Mouse (Mus musculus): ENCODE measurements around the gene Actn1. TPM values are rescaled to one million over a fixed set of nuclear protein-coding genes. Genes with fewer than 3 reads are reported as not detected.

Gene Actn1
- polyA plus RNA-seq, 1 experiment from 2014 or later, result 27.2 TPM

- H3K9me3 ChIP-seq (ENCODE audit: control insufficient read depth, low read length), result no peaks in the 10 kb centered on the region
- H3K4me2 ChIP-seq (ENCODE audit: low read depth, low read length, severe bottlenecking), result no peak overlapping the region
- no peaks in the 10 kb centered on the region for H3K27me3 ChIP-seq (ENCODE audit: control insufficient read depth, insufficient read depth, low read length)
- 24% methylated on average over 3 of the region's 3 CpGs for whole genome bisulfite sequencing
- peaks cover 18% of the 10 kb centered on the region for H3K4me1 ChIP-seq (replicated peaks; ENCODE audit: control insufficient read depth, insufficient read depth, low read length)
- no peak overlapping the region for H3K9ac ChIP-seq (ENCODE audit: low read length)
- H3K27ac ChIP-seq (ENCODE audit: low read depth, low read length), result 0 out of 2 replicates have a peak overlapping the region, but pooled peaks have one; percentile 32
- H3K36me3 ChIP-seq (ENCODE audit: control insufficient read depth, insufficient read depth, low read length), result no peaks in the 10 kb centered on the region
- DNase-seq (ENCODE audit: low spot score) (no peak), ATAC-seq (replicated peaks; ENCODE audit: low FRiP score) (no peak; the same call in 1 of the 2 replicates)
- H3K4me3 ChIP-seq (ENCODE audit: low read depth, low read length), result no peak overlapping the region
These were observed 32.3 kb downstream of the Actn1 start for GRCm38 (mm10) chr12:80227835-80228234.

- Histone ChIP-seq H3K27me3 (ENCODE audit: control insufficient read depth, insufficient read depth, low read length) (no peaks in the 10 kb centered on the region), H3K9me3 (ENCODE audit: control insufficient read depth, low read length) (no peaks in the 10 kb centered on the region), H3K4me1 (replicated peaks; ENCODE audit: control insufficient read depth, insufficient read depth, low read length) (peaks cover 16% of the 10 kb centered on the region), H3K4me2 (ENCODE audit: low read depth, low read length, severe bottlenecking) (no peak overlapping the region), H3K4me3 (ENCODE audit: low read depth, low read length) (no peak overlapping the region), H3K9ac (ENCODE audit: low read length) (no peak overlapping the region), H3K36me3 (ENCODE audit: control insufficient read depth, insufficient read depth, low read length) (no peaks in the 10 kb centered on the region), H3K27ac (ENCODE audit: low read depth, low read length) (no peak overlapping the region)
- WGBS, result 95% methylated on average over 2 of the region's 2 CpGs
- ATAC-seq (replicated peaks; ENCODE audit: low FRiP score), result no peak
- DNase-seq (ENCODE audit: low spot score), result no peak
These were observed 34.1 kb downstream of the Actn1 start for GRCm38 (mm10) chr12:80226101-80226500.

- H3K9ac ChIP-seq (ENCODE audit: low read length), result no peak overlapping the region
- H3K4me1 ChIP-seq (replicated peaks; ENCODE audit: control insufficient read depth, insufficient read depth, low read length), result peaks cover 4% of the 10 kb centered on the region; the same call in 1 of the 2 replicates
- H3K36me3 ChIP-seq (ENCODE audit: control insufficient read depth, insufficient read depth, low read length), result no peaks in the 10 kb centered on the region
- no peaks in the 10 kb centered on the region for H3K27me3 ChIP-seq (ENCODE audit: control insufficient read depth, insufficient read depth, low read length)
- no peaks in the 10 kb centered on the region for H3K9me3 ChIP-seq (ENCODE audit: control insufficient read depth, low read length)
- no peak overlapping the region for H3K27ac ChIP-seq (ENCODE audit: low read depth, low read length)
- 55% methylated on average over 8 of the region's 8 CpGs for WGBS
- H3K4me2 ChIP-seq (ENCODE audit: low read depth, low read length, severe bottlenecking), result no peak overlapping the region
- ATAC-seq (replicated peaks; ENCODE audit: low FRiP score), result no peak
- DNase-seq (ENCODE audit: low spot score), result no peak
- no peak overlapping the region for H3K4me3 ChIP-seq (ENCODE audit: low read depth, low read length)
These were observed 35.9 kb downstream of the Actn1 start for GRCm38 (mm10) chr12:80224241-80224731.

- H3K27ac ChIP-seq (ENCODE audit: low read depth, low read length), result no peak overlapping the region
These were observed 36.7 kb downstream of the Actn1 start for GRCm38 (mm10) chr12:80223511-80223910.

GRCm38 (mm10) chr12:80222473-80222872 is 37.7 kb downstream of the Actn1 start:
- Histone ChIP-seq H3K9ac (ENCODE audit: low read length) (no peak overlapping the region), H3K4me3 (ENCODE audit: low read depth, low read length) (no peak overlapping the region), H3K4me2 (ENCODE audit: low read depth, low read length, severe bottlenecking) (no peak overlapping the region), H3K27me3 (ENCODE audit: control insufficient read depth, insufficient read depth, low read length) (no peaks in the 10 kb centered on the region), H3K4me1 (replicated peaks; ENCODE audit: control insufficient read depth, insufficient read depth, low read length) (no peaks in the 10 kb centered on the region; the same call in 1 of the 2 replicates), H3K9me3 (ENCODE audit: control insufficient read depth, low read length) (no peaks in the 10 kb centered on the region), H3K36me3 (ENCODE audit: control insufficient read depth, insufficient read depth, low read length) (no peaks in the 10 kb centered on the region), H3K27ac (ENCODE audit: low read depth, low read length) (no peak overlapping the region)
- WGBS, result 100% methylated on average over 3 of the region's 3 CpGs
- ATAC-seq (replicated peaks; ENCODE audit: low FRiP score) (no peak), DNase-seq (ENCODE audit: low spot score) (no peak)

More at GRCm38 (mm10) chr12:80223511-80223910, 36.7 kb downstream of the Actn1 start:
- WGBS, result 34% methylated on average over 8 of the region's 8 CpGs
- Histone ChIP-seq H3K4me2 (ENCODE audit: low read depth, low read length, severe bottlenecking) (no peak overlapping the region), H3K27me3 (ENCODE audit: control insufficient read depth, insufficient read depth, low read length) (no peaks in the 10 kb centered on the region), H3K4me1 (replicated peaks; ENCODE audit: control insufficient read depth, insufficient read depth, low read length) (peaks cover 4% of the 10 kb centered on the region; the same call in 1 of the 2 replicates), H3K9ac (ENCODE audit: low read length) (no peak overlapping the region), H3K4me3 (ENCODE audit: low read depth, low read length) (no peak overlapping the region), H3K36me3 (ENCODE audit: control insufficient read depth, insufficient read depth, low read length) (no peaks in the 10 kb centered on the region), H3K9me3 (ENCODE audit: control insufficient read depth, low read length) (no peaks in the 10 kb centered on the region)
- DNase-seq (ENCODE audit: low spot score) (no peak), ATAC-seq (replicated peaks; ENCODE audit: low FRiP score) (no peak)

GRCm38 (mm10) chr12:80220260-80221038 is 39.7 kb downstream of the Actn1 start:
- no peak overlapping the region for H3K4me3 ChIP-seq (ENCODE audit: low read depth, low read length)
- no peaks in the 10 kb centered on the region; the same call in 1 of the 2 replicates for H3K4me1 ChIP-seq (replicated peaks; ENCODE audit: control insufficient read depth, insufficient read depth, low read length)
- DNase-seq (ENCODE audit: low spot score), result no peak
- no peak overlapping the region for H3K4me2 ChIP-seq (ENCODE audit: low read depth, low read length, severe bottlenecking)
- no peaks in the 10 kb centered on the region for H3K27me3 ChIP-seq (ENCODE audit: control insufficient read depth, insufficient read depth, low read length)
- H3K27ac ChIP-seq (ENCODE audit: low read depth, low read length), result no peak overlapping the region
- no peak for ATAC-seq (replicated peaks; ENCODE audit: low FRiP score)
- no peaks in the 10 kb centered on the region for H3K36me3 ChIP-seq (ENCODE audit: control insufficient read depth, insufficient read depth, low read length)
- H3K9ac ChIP-seq (ENCODE audit: low read length), result no peak overlapping the region
- 93% methylated on average over 14 of the region's 14 CpGs for WGBS
- no peaks in the 10 kb centered on the region for H3K9me3 ChIP-seq (ENCODE audit: control insufficient read depth, low read length)

- Histone ChIP-seq H3K4me1 (replicated peaks; ENCODE audit: control insufficient read depth, insufficient read depth, low read length) (no peaks in the 10 kb centered on the region; the same call in 1 of the 2 replicates), H3K27me3 (ENCODE audit: control insufficient read depth, insufficient read depth, low read length) (no peaks in the 10 kb centered on the region), H3K27ac (ENCODE audit: low read depth, low read length) (no peak overlapping the region), H3K9ac (ENCODE audit: low read length) (no peak overlapping the region), H3K4me3 (ENCODE audit: low read depth, low read length) (no peak overlapping the region), H3K9me3 (ENCODE audit: control insufficient read depth, low read length) (no peaks in the 10 kb centered on the region), H3K4me2 (ENCODE audit: low read depth, low read length, severe bottlenecking) (no peak overlapping the region), H3K36me3 (ENCODE audit: control insufficient read depth, insufficient read depth, low read length) (no peaks in the 10 kb centered on the region)
- ATAC-seq (replicated peaks; ENCODE audit: low FRiP score) (no peak), DNase-seq (ENCODE audit: low spot score) (no peak)
- 84% methylated on average over 3 of the region's 3 CpGs for WGBS
These were observed 41.4 kb downstream of the Actn1 start for GRCm38 (mm10) chr12:80218784-80219183.

- H3K4me3 ChIP-seq (ENCODE audit: low read depth, low read length), result no peak overlapping the region
- no peak for ATAC-seq (replicated peaks; ENCODE audit: low FRiP score)
- H3K4me1 ChIP-seq (replicated peaks; ENCODE audit: control insufficient read depth, insufficient read depth, low read length), result no peaks in the 10 kb centered on the region
- H3K27ac ChIP-seq (ENCODE audit: low read depth, low read length), result no peak overlapping the region
- no peaks in the 10 kb centered on the region for H3K36me3 ChIP-seq (ENCODE audit: control insufficient read depth, insufficient read depth, low read length)
- H3K9me3 ChIP-seq (ENCODE audit: control insufficient read depth, low read length), result no peaks in the 10 kb centered on the region
- no peak for DNase-seq (ENCODE audit: low spot score)
- H3K9ac ChIP-seq (ENCODE audit: low read length), result no peak overlapping the region
- WGBS, result 79% methylated on average over 4 of the region's 4 CpGs
- H3K4me2 ChIP-seq (ENCODE audit: low read depth, low read length, severe bottlenecking), result no peak overlapping the region
- H3K27me3 ChIP-seq (ENCODE audit: control insufficient read depth, insufficient read depth, low read length), result no peaks in the 10 kb centered on the region
These were observed 42.0 kb downstream of the Actn1 start for GRCm38 (mm10) chr12:80218045-80218611.
